Comparison of ENCODE assay signal across 7 mouse cellular contexts in the genomic region with DNA sequence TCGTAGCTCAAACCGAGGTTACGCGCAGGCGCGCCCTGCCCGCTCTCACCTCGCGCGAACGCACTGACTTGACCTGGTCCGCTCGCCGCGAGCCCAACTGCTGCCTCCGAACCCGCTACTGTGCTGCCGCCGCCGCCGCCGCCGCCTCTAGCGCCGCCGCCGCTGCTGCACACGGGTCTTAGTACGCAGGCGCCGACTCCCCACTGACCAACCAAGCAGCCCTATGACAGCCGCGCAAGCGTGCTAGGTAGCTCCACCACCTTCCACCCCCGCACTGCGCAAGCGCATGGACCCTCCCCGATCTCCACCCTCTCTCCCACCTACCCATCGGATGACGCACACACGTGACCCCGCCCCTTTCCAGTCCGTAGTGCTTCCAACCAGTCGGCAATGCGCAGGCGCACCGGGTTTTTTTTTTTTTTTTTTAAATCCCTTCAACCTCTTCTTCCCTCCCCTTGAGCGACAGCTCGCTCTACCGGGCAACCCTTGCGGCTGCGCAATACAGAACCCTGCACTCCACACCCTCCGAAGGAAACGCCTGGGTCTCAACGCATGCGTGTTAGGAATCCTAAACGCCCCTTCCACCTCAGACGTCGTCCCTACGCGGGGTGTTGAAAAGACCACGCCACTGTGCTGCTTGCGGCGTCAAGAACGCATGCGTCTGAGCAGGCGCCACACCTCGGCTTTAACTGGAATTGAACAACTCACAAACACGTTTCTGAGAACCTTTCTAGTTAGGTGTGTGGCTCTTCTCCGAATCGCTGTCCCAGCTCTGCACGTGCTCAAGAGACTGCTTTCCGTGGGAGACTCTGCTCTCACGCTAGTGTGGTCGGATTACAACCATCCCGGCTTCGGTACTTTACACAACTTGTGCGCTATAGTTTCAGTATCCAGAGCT. TPM values are rescaled to one million over a fixed set of nuclear protein-coding genes. Genes with fewer than 3 reads are reported as not detected.
DNase-seq lines count a peak whose midpoint lies in the region; ATAC-seq lines count a peak whose summit lies in the region.

A gene (minus strand): TSS at position 845 of the 898 bp plus-strand sequence.

- no peaks in the 10 kb centered on the region for H3K9me3 ChIP-seq in embryonic facial prominence, embryonic 11.5 days (replicated peaks; ENCODE audit: control insufficient read depth, low read length)
- H3K9me3 ChIP-seq in limb, embryonic 10.5 days (replicated peaks), result no peaks in the 10 kb centered on the region
- H3K9me3 ChIP-seq in midbrain, embryonic 13.5 days, result no peaks in the 10 kb centered on the region

- DNase-seq in adrenal gland, postnatal 14 days, result peak; percentile 100
- DNase-seq in embryonic facial prominence, embryonic 11.5 days (ENCODE audit: low spot score), result peak; percentile 100
- DNase-seq in kidney, adult 11 months, result peak; percentile 100
- peak; percentile 100 for DNase-seq in limb, embryonic 10.5 days (ENCODE audit: low spot score)
- peak; percentile 100 for DNase-seq in spleen, adult 12 weeks (ENCODE audit: low spot score)

- under 1% methylated on average over 77 of the region's 78 CpGs for WGBS in embryonic facial prominence, embryonic 11.5 days
- under 1% methylated on average over 78 of the region's 78 CpGs for WGBS in limb, embryonic 10.5 days
- under 1% methylated on average over 78 of the region's 78 CpGs for WGBS in midbrain, embryonic 13.5 days

- peaks cover 10% of the 10 kb centered on the region for H3K36me3 ChIP-seq in embryonic facial prominence, embryonic 11.5 days (replicated peaks; ENCODE audit: control insufficient read depth, insufficient read depth, low read depth, low read length)
- peaks cover 35% of the 10 kb centered on the region for H3K36me3 ChIP-seq in limb, embryonic 10.5 days
- peaks cover 28% of the 10 kb centered on the region for H3K36me3 ChIP-seq in midbrain, embryonic 13.5 days

- peak within 1 kb of the TSS; percentile 96 for H3K9ac ChIP-seq in embryonic facial prominence, embryonic 11.5 days (replicated peaks; ENCODE audit: low read length)
- peak within 1 kb of the TSS; percentile 92 for H3K9ac ChIP-seq in midbrain, embryonic 13.5 days (replicated peaks)

- H3K27ac ChIP-seq in embryonic facial prominence, embryonic 11.5 days (replicated peaks; ENCODE audit: low read depth, low read length), result peak within 1 kb of the TSS; percentile 94
- peak within 1 kb of the TSS; percentile 99 for H3K27ac ChIP-seq in limb, embryonic 10.5 days
- peak within 1 kb of the TSS; percentile 92 for H3K27ac ChIP-seq in midbrain, embryonic 13.5 days

- H3K4me3 ChIP-seq in embryonic facial prominence, embryonic 11.5 days (ENCODE audit: low read depth, low read length), result peak within 1 kb of the TSS; percentile 97
- H3K4me3 ChIP-seq in limb, embryonic 10.5 days, result peak within 1 kb of the TSS; percentile 100
- peak within 1 kb of the TSS; percentile 89 for H3K4me3 ChIP-seq in midbrain, embryonic 13.5 days (replicated peaks)

- ATAC-seq in embryonic facial prominence, embryonic 11.5 days (replicated peaks; ENCODE audit: insufficient number of reproducible peaks, low FRiP score, low TSS enrichment, low read depth), result peak; percentile 95
- peak; percentile 71 for ATAC-seq in granulocyte monocyte progenitor cell, adult 5-6 weeks (replicated peaks; ENCODE audit: poor library complexity, severe bottlenecking)
- ATAC-seq in midbrain, embryonic 13.5 days, result peak; percentile 97

- H3K4me1 ChIP-seq in embryonic facial prominence, embryonic 11.5 days (ENCODE audit: control insufficient read depth, insufficient read depth, low read length), result peaks cover 5% of the 10 kb centered on the region; the same call in 1 of the 2 replicates
- peaks cover 40% of the 10 kb centered on the region for H3K4me1 ChIP-seq in limb, embryonic 10.5 days
- H3K4me1 ChIP-seq in midbrain, embryonic 13.5 days (replicated peaks), result peaks cover 30% of the 10 kb centered on the region

- H3K4me2 ChIP-seq in embryonic facial prominence, embryonic 11.5 days (ENCODE audit: low read depth, low read length), result peak within 1 kb of the TSS; percentile 82
- H3K4me2 ChIP-seq in midbrain, embryonic 13.5 days (replicated peaks), result peak within 1 kb of the TSS; percentile 91

- H3K27me3 ChIP-seq in embryonic facial prominence, embryonic 11.5 days (ENCODE audit: control insufficient read depth, insufficient read depth, low read length), result no peaks in the 10 kb centered on the region
- no peaks in the 10 kb centered on the region for H3K27me3 ChIP-seq in limb, embryonic 10.5 days (ENCODE audit: low read depth, poor library complexity, severe bottlenecking)
- H3K27me3 ChIP-seq in midbrain, embryonic 13.5 days, result no peaks in the 10 kb centered on the region

RNA-seq across cellular contexts. Expression of the gene that starts here (rescaled TPM):
- 616 and 636 TPM in 2 replicates for total RNA-seq in adrenal gland, postnatal 14 days (2021)
- 2,030 and 2,067 TPM in 2 replicates for polyA plus RNA-seq in embryonic facial prominence, embryonic 11.5 days (2014; fragmentation: Nextera tagmentation; extraction: Ambion mirVana)
- 1,453 and 1,476 TPM in 2 replicates for total RNA-seq in granulocyte monocyte progenitor cell, adult 5-6 weeks (2014; fragmentation: Nextera tagmentation)
- total RNA-seq in granulocyte monocyte progenitor cell, adult 5-6 weeks (2017), result 890 and 976 TPM in 2 replicates
- polyA plus RNA-seq in limb, embryonic 10.5 days (2016; fragmentation: Nextera tagmentation; extraction: Ambion mirVana), result 3,029 and 3,766 TPM in 2 replicates
- 1,160 and 1,188 TPM in 2 replicates for polyA plus RNA-seq in midbrain, embryonic 13.5 days (2015; fragmentation: Nextera tagmentation; extraction: Ambion mirVana)

Comparison
In these comparisons a context has a peak if more than half of its experiments do, and no peak if none do; other contexts are left out.
1. Peak in every context shown above with its lines: DNase-seq, ATAC-seq, H3K4me3 ChIP-seq and H3K27ac ChIP-seq.